In the genomic region with DNA sequence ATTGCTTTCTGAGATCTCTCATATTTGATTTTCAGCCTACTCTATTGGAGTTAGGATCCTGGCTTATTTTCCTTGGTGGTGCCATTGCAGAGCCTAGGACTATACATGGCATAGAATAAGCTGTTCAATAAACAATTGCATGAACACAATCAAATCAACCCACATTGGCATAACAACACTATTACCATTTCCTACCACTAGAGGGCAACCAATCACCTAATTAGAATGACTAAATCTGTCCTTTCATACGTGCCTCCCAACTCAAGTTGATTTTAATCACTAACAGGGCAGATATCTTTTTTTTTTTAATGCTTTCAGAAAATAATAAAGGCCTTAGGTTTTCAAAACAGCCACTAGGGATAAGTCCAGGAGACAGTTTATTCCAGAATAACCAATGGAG, we compare ENCODE assay signal across 8 mouse cellular contexts.
DNase-seq lines count a peak whose midpoint lies in the region; ATAC-seq and TF ChIP-seq lines count a peak whose summit lies in the region.

No protein-coding gene starts in this region.

- no peak for ATAC-seq in erythroid progenitor cell, adult 5-6 weeks (replicated peaks; ENCODE audit: low FRiP score, poor library complexity, severe bottlenecking)

- peak; percentile 21; the same call in 1 of the 2 replicates for TF ChIP-seq CTCF in brain, embryonic 14.5 days (IDR thresholded peaks at IDR 0.05; ENCODE audit: borderline replicate concordance, extremely low read depth, insufficient read depth, insufficient read length)

- DNase-seq in adrenal gland, postnatal 10 days = peak; percentile 30
- no peak for DNase-seq in adrenal gland, adult 2 months
- peak; percentile 34 for DNase-seq in layer of hippocampus, adult 9-11 months
- no peak for DNase-seq in layer of hippocampus, postnatal 25 days (ENCODE audit: extremely low spot score in 1 of 2, low spot score in 1 of 2)
- peak; percentile 84 for DNase-seq in brain, embryonic 14.5 days (ENCODE audit: low read depth)
- peak; percentile 53 for DNase-seq in hindlimb bud, embryonic 11.5 days (ENCODE audit: extremely low spot score, low read depth, low spot score)
- DNase-seq in retina, adult 2 months (ENCODE audit: low read depth, low spot score) = peak; percentile 48

- TF ChIP-seq POLR2A in brain, embryonic 14.5 days (IDR thresholded peaks at IDR 0.05; ENCODE audit: borderline replicate concordance, extremely low read depth, insufficient read depth, insufficient read length, poor library complexity, severe bottlenecking) = no peak

Comparison
In these comparisons a context has a peak if more than half of its experiments do, and no peak if none do; other contexts are left out.
1. DNase-seq: peak in adrenal gland, postnatal 10 days (single experiment), layer of hippocampus, adult 9-11 months (single experiment), brain, embryonic 14.5 days (single experiment), hindlimb bud, embryonic 11.5 days (single experiment) and retina, adult 2 months (single experiment); none in adrenal gland, adult 2 months (single experiment) and layer of hippocampus, postnatal 25 days (0 of 2).